26 mouse cellular contexts compared by ENCODE assay signal in genomic region chr19:44984420-44984819, GRCm38 (mm10). TPM values are rescaled to one million over a fixed set of nuclear protein-coding genes. Genes with fewer than 3 reads are reported as not detected.
A peak's percentile ranks its signal among the peaks of the same experiment; 100 is the strongest.
DNase-seq lines count a peak whose midpoint lies in the region; ATAC-seq and TF ChIP-seq lines count a peak whose summit lies in the region.
"Had no signal": no experiment of that assay in that cellular context is flagged by ENCODE, and none has a peak within 500 bp of the region (broad histone marks: within the 10 kb centered on the region; RNA-seq: fewer than 3 reads in every experiment).

No protein-coding gene starts in this region.

- 82% methylated on average over 4 of the region's 4 CpGs for WGBS in liver, postnatal 0 days (ENCODE audit: insufficient replicate concordance)
- 88% methylated on average over 4 of the region's 4 CpGs for WGBS in liver, embryonic 11.5 days
- 90% methylated on average over 4 of the region's 4 CpGs for WGBS in intestine, embryonic 16.5 days

- H3K27ac ChIP-seq in liver, postnatal 0 days (ENCODE audit: low read depth), result 0 out of 2 replicates have a peak overlapping the region, but pooled peaks have one; percentile 12
- H3K27ac ChIP-seq in liver, embryonic 11.5 days (ENCODE audit: low read depth, low read length), result no peak overlapping the region
- H3K27ac ChIP-seq in intestine, embryonic 16.5 days (ENCODE audit: low read length), result peak overlapping the region; percentile 88
- H3K27ac ChIP-seq: embryonic facial prominence, embryonic 12.5 days; embryonic facial prominence, embryonic 15.5 days; gastrocnemius, adult 2 months; heart, adult 2 months; heart, embryonic 10.5 days; heart, embryonic 13.5 days; hindbrain, embryonic 12.5 days; hindbrain, embryonic 15.5 days had no signal

- peaks cover 19% of the 10 kb centered on the region for H3K36me3 ChIP-seq in liver, postnatal 0 days (replicated peaks; ENCODE audit: insufficient read depth, low read length)
- peaks cover 12% of the 10 kb centered on the region for H3K36me3 ChIP-seq in liver, embryonic 11.5 days (ENCODE audit: control insufficient read depth, insufficient read depth, low read length)
- H3K36me3 ChIP-seq in intestine, embryonic 16.5 days (ENCODE audit: control insufficient read depth, insufficient read depth, low read length), result peaks cover 8% of the 10 kb centered on the region; the same call in 1 of the 2 replicates

- H3K9ac ChIP-seq in liver, postnatal 0 days (replicated peaks), result no peak overlapping the region
- H3K9ac ChIP-seq in liver, embryonic 11.5 days (ENCODE audit: low read depth, low read length), result no peak overlapping the region
- H3K9ac ChIP-seq in intestine, embryonic 16.5 days (ENCODE audit: low read depth, low read length), result no peak overlapping the region
- H3K9ac ChIP-seq: embryonic facial prominence, embryonic 12.5 days; embryonic facial prominence, embryonic 15.5 days; forebrain, postnatal 0 days; heart, embryonic 13.5 days; hindbrain, embryonic 12.5 days; hindbrain, embryonic 15.5 days had no signal

- H3K9me3 ChIP-seq in liver, postnatal 0 days (ENCODE audit: low read length), result no peaks in the 10 kb centered on the region
- H3K9me3 ChIP-seq in liver, embryonic 11.5 days (ENCODE audit: control insufficient read depth, low read length), result no peaks in the 10 kb centered on the region
- no peaks in the 10 kb centered on the region for H3K9me3 ChIP-seq in intestine, embryonic 16.5 days (ENCODE audit: control insufficient read depth, low read length)
- H3K9me3 ChIP-seq: embryonic facial prominence, embryonic 12.5 days; embryonic facial prominence, embryonic 15.5 days; heart, embryonic 10.5 days; heart, embryonic 13.5 days; hindbrain, embryonic 12.5 days; hindbrain, embryonic 15.5 days had no signal

- peaks cover 6% of the 10 kb centered on the region; the same call in 1 of the 2 replicates for H3K27me3 ChIP-seq in liver, postnatal 0 days (ENCODE audit: insufficient read depth, low read length)
- peaks cover 13% of the 10 kb centered on the region for H3K27me3 ChIP-seq in liver, embryonic 11.5 days (replicated peaks; ENCODE audit: control insufficient read depth, insufficient read depth, low read length)
- no peaks in the 10 kb centered on the region for H3K27me3 ChIP-seq in intestine, embryonic 16.5 days (replicated peaks; ENCODE audit: control insufficient read depth, insufficient read depth, low read length)
- H3K27me3 ChIP-seq: embryonic facial prominence, embryonic 12.5 days; embryonic facial prominence, embryonic 15.5 days; hindbrain, embryonic 12.5 days; hindbrain, embryonic 15.5 days; Patski had no signal

- no peak for TF ChIP-seq CTCF in liver, postnatal 0 days (IDR thresholded peaks at IDR 0.05; ENCODE audit: low read depth)

- TF ChIP-seq EP300 in liver, postnatal 0 days (IDR thresholded peaks at IDR 0.05; ENCODE audit: low read depth), result no peak

- peak; percentile 66 for DNase-seq in heart, adult 11 months
- no peak for DNase-seq in heart, adult 18-20 months
- DNase-seq in liver, postnatal 0 days, result no peak
- DNase-seq in liver, embryonic 11.5 days (ENCODE audit: low spot score), result no peak
- no peak for DNase-seq in cerebellum, adult 8-10 months
- DNase-seq in right cerebral cortex, adult 2 months (ENCODE audit: low spot score in 2 of 2), result no peak
- DNase-seq: adrenal gland, postnatal 10 days; adrenal gland, postnatal 36 days; cerebellum, adult 18-20 months; cerebellum, adult 9-11 months; cerebellum, postnatal 25 days; forebrain, postnatal 0 days; gastrocnemius, adult 2 months; gastrocnemius, postnatal 14 days; heart, adult 2 months; heart, postnatal 14 days; heart, postnatal 4 days had no signal

- peaks cover 18% of the 10 kb centered on the region for H3K4me1 ChIP-seq in liver, postnatal 0 days (ENCODE audit: insufficient read depth)
- peaks cover 5% of the 10 kb centered on the region; the same call in 1 of the 2 replicates for H3K4me1 ChIP-seq in liver, embryonic 11.5 days (replicated peaks; ENCODE audit: control insufficient read depth, insufficient read depth, low read length)
- peaks cover 28% of the 10 kb centered on the region for H3K4me1 ChIP-seq in intestine, embryonic 16.5 days (ENCODE audit: control insufficient read depth, insufficient read depth, low read length)

- no peak overlapping the region for H3K4me2 ChIP-seq in liver, postnatal 0 days (ENCODE audit: low read depth, low read length)
- H3K4me2 ChIP-seq in liver, embryonic 11.5 days, result no peak overlapping the region
- no peak overlapping the region for H3K4me2 ChIP-seq in intestine, embryonic 16.5 days (ENCODE audit: low read depth, low read length)
- H3K4me2 ChIP-seq: embryonic facial prominence, embryonic 12.5 days; embryonic facial prominence, embryonic 15.5 days; heart, embryonic 13.5 days; hindbrain, embryonic 12.5 days; hindbrain, embryonic 15.5 days had no signal

- ATAC-seq in liver, postnatal 0 days, result no peak
- ATAC-seq in liver, embryonic 11.5 days (replicated peaks; ENCODE audit: low FRiP score), result no peak
- no peak for ATAC-seq in intestine, embryonic 16.5 days
- ATAC-seq: forebrain, embryonic 14.5 days; forebrain, postnatal 0 days had no signal

- no peak overlapping the region for H3K4me3 ChIP-seq in liver, postnatal 0 days (ENCODE audit: low read depth, low read length)
- no peak overlapping the region for H3K4me3 ChIP-seq in liver, embryonic 11.5 days (ENCODE audit: low read depth, low read length)
- H3K4me3 ChIP-seq in intestine, embryonic 16.5 days (ENCODE audit: low read length), result no peak overlapping the region
- H3K4me3 ChIP-seq: embryonic facial prominence, embryonic 12.5 days; embryonic facial prominence, embryonic 15.5 days; gastrocnemius, adult 2 months; heart, adult 2 months; heart, embryonic 10.5 days; heart, embryonic 13.5 days; hindbrain, embryonic 12.5 days; hindbrain, embryonic 15.5 days had no signal

RNA-seq across cellular contexts. Expression of gene Sema4g, which starts 4.5 kb away (rescaled TPM):
- under 1 TPM; 0.28 to 0.50 TPM for total RNA-seq in heart, adult 18-20 months (2021)
- polyA plus RNA-seq in liver, postnatal 0 days (2015; fragmentation: Nextera tagmentation; extraction: Ambion mirVana), result 9.3 and 11.3 TPM in 2 replicates
- 4.7 and 4.9 TPM in 2 replicates for polyA plus RNA-seq in liver, embryonic 11.5 days (2014; fragmentation: Nextera tagmentation; extraction: Ambion mirVana)
- polyA plus RNA-seq in intestine, embryonic 16.5 days (2015; fragmentation: Nextera tagmentation; extraction: Ambion mirVana), result 19.0 and 21.1 TPM in 2 replicates

RNA-seq across cellular contexts. Expression of gene Twnk, which starts 21.0 kb away (rescaled TPM):
- total RNA-seq in heart, adult 18-20 months (2021), result 10 to 100 TPM; 32.5 to 32.8 TPM
- polyA plus RNA-seq in liver, postnatal 0 days (2015; fragmentation: Nextera tagmentation; extraction: Ambion mirVana), result 9.9 and 10.6 TPM in 2 replicates
- 24.9 and 25.1 TPM in 2 replicates for polyA plus RNA-seq in liver, embryonic 11.5 days (2014; fragmentation: Nextera tagmentation; extraction: Ambion mirVana)
- 19.8 and 21.0 TPM in 2 replicates for polyA plus RNA-seq in intestine, embryonic 16.5 days (2015; fragmentation: Nextera tagmentation; extraction: Ambion mirVana)

RNA-seq across cellular contexts. Expression of gene Mrpl43, which starts 21.8 kb away (rescaled TPM):
- 10 to 100 TPM; 54.3 to 58.2 TPM for total RNA-seq in heart, adult 18-20 months (2021)
- polyA plus RNA-seq in liver, postnatal 0 days (2015; fragmentation: Nextera tagmentation; extraction: Ambion mirVana), result 43.6 and 43.8 TPM in 2 replicates
- 62.2 and 65.3 TPM in 2 replicates for polyA plus RNA-seq in liver, embryonic 11.5 days (2014; fragmentation: Nextera tagmentation; extraction: Ambion mirVana)
- 74.7 and 76.4 TPM in 2 replicates for polyA plus RNA-seq in intestine, embryonic 16.5 days (2015; fragmentation: Nextera tagmentation; extraction: Ambion mirVana)

RNA-seq across cellular contexts. Expression of gene Lzts2, which starts 29.8 kb away (rescaled TPM):
- 10 to 100 TPM; 55.3 to 58.9 TPM for total RNA-seq in heart, adult 18-20 months (2021)
- 5.7 and 7.2 TPM in 2 replicates for polyA plus RNA-seq in liver, postnatal 0 days (2015; fragmentation: Nextera tagmentation; extraction: Ambion mirVana)
- 28.6 and 31.4 TPM in 2 replicates for polyA plus RNA-seq in liver, embryonic 11.5 days (2014; fragmentation: Nextera tagmentation; extraction: Ambion mirVana)
- polyA plus RNA-seq in intestine, embryonic 16.5 days (2015; fragmentation: Nextera tagmentation; extraction: Ambion mirVana), result 33.6 and 34.7 TPM in 2 replicates

RNA-seq across cellular contexts. Expression of gene Slf2, which starts 53.5 kb away (rescaled TPM):
- total RNA-seq in heart, adult 18-20 months (2021), result 10 to 100 TPM; 22.8 to 23.7 TPM
- polyA plus RNA-seq in liver, postnatal 0 days (2015; fragmentation: Nextera tagmentation; extraction: Ambion mirVana), result 6.5 and 7.5 TPM in 2 replicates
- polyA plus RNA-seq in liver, embryonic 11.5 days (2014; fragmentation: Nextera tagmentation; extraction: Ambion mirVana), result 49.8 and 50.1 TPM in 2 replicates
- polyA plus RNA-seq in intestine, embryonic 16.5 days (2015; fragmentation: Nextera tagmentation; extraction: Ambion mirVana), result 26.8 and 27.1 TPM in 2 replicates
